Mouse (Mus musculus): ENCODE measurements at regions not wholly inside any gene's neighbourhood (a gene's known extent, or its start where the extent isn't known, plus 50 kb on each side); places are given as distances from the start of the nearest gene placed in this dataset.

- ATAC-seq (ENCODE audit: low TSS enrichment): no peak
Observed at GRCm38 (mm10) chr4:152935484-152935883, 457.8 kb upstream of the Kcnab2 start.

- ATAC-seq (ENCODE audit: low TSS enrichment): no peak
Observed at GRCm38 (mm10) chr4:152928422-152928985, 450.8 kb upstream of the Kcnab2 start.

- ATAC-seq (ENCODE audit: low TSS enrichment): no peak
Observed at GRCm38 (mm10) chr4:152920261-152920660, 442.6 kb upstream of the Kcnab2 start.

GRCm38 (mm10) chr4:152919851-152920250, 442.2 kb upstream of the Kcnab2 start:
- no peak for ATAC-seq (ENCODE audit: low TSS enrichment)

GRCm38 (mm10) chr4:152916576-152916975, 438.9 kb upstream of the Kcnab2 start:
- no peak for ATAC-seq (ENCODE audit: low TSS enrichment)

GRCm38 (mm10) chr4:152913497-152913896, 435.8 kb upstream of the Kcnab2 start:
- peak; percentile 27; the same call in 1 of the 2 replicates for ATAC-seq (ENCODE audit: low TSS enrichment)

- 0 out of 2 replicates have a peak, but pooled peaks have one; percentile 27 for ATAC-seq (ENCODE audit: low TSS enrichment)
Observed at GRCm38 (mm10) chr4:152912846-152913245, 435.2 kb upstream of the Kcnab2 start.

GRCm38 (mm10) chr4:152908235-152908634, 430.6 kb upstream of the Kcnab2 start:
- ATAC-seq (ENCODE audit: low TSS enrichment): peak; percentile 57; the same call in 1 of the 2 replicates

- ATAC-seq (ENCODE audit: low TSS enrichment): no peak
Observed at GRCm38 (mm10) chr4:152902851-152903250, 425.2 kb upstream of the Kcnab2 start.

GRCm38 (mm10) chr4:152900049-152900448, 422.4 kb upstream of the Kcnab2 start:
- peak; percentile 77 for ATAC-seq (ENCODE audit: low TSS enrichment)

- no peak for ATAC-seq (ENCODE audit: low TSS enrichment)
Observed at GRCm38 (mm10) chr4:152895076-152895475, 417.4 kb upstream of the Kcnab2 start.

- ATAC-seq (ENCODE audit: low TSS enrichment): no peak
Observed at GRCm38 (mm10) chr4:152892997-152893396, 415.3 kb upstream of the Kcnab2 start.

GRCm38 (mm10) chr4:152889211-152889610, 411.5 kb upstream of the Kcnab2 start:
- ATAC-seq (ENCODE audit: low TSS enrichment): no peak

- no peak for ATAC-seq (ENCODE audit: low TSS enrichment)
Observed at GRCm38 (mm10) chr4:152888306-152888705, 410.6 kb upstream of the Kcnab2 start.

- peak; percentile 50; the same call in 1 of the 2 replicates for ATAC-seq (ENCODE audit: low TSS enrichment)
Observed at GRCm38 (mm10) chr4:152886773-152887172, 409.1 kb upstream of the Kcnab2 start.

GRCm38 (mm10) chr4:152881433-152881930, 403.8 kb upstream of the Kcnab2 start:
- ATAC-seq (ENCODE audit: low TSS enrichment): no peak

GRCm38 (mm10) chr4:152880368-152880767, 402.7 kb upstream of the Kcnab2 start:
- ATAC-seq (ENCODE audit: low TSS enrichment): no peak

- no peak for ATAC-seq (ENCODE audit: low TSS enrichment)
Observed at GRCm38 (mm10) chr4:152878941-152879340, 401.3 kb upstream of the Kcnab2 start.

GRCm38 (mm10) chr4:152878401-152878800, 400.7 kb upstream of the Kcnab2 start:
- ATAC-seq (ENCODE audit: low TSS enrichment): no peak

GRCm38 (mm10) chr4:152870046-152870445, 392.4 kb upstream of the Kcnab2 start:
- no peak for ATAC-seq (ENCODE audit: low TSS enrichment)

GRCm38 (mm10) chr4:152865894-152866293, 388.2 kb upstream of the Kcnab2 start:
- ATAC-seq (ENCODE audit: low TSS enrichment): no peak

- peak; percentile 72 for ATAC-seq (ENCODE audit: low TSS enrichment)
Observed at GRCm38 (mm10) chr4:152862818-152863614, 385.3 kb upstream of the Kcnab2 start.

GRCm38 (mm10) chr4:152859161-152859560, 381.5 kb upstream of the Kcnab2 start:
- 0 out of 2 replicates have a peak, but pooled peaks have one; percentile 13 for ATAC-seq (ENCODE audit: low TSS enrichment)
